In genomic region chr15:74225927-74226285, GRCm38 (mm10) we compare ENCODE assay signal across 16 mouse cellular contexts.
"Had no signal": no experiment of that assay in that cellular context is flagged by ENCODE, and none has a peak within 500 bp of the region (broad histone marks: within the 10 kb centered on the region; RNA-seq: fewer than 3 reads in every experiment).

No protein-coding gene starts in this region.

- H3K9ac ChIP-seq: lung, embryonic 14.5 days; midbrain, embryonic 12.5 days; midbrain, embryonic 15.5 days; neural tube, embryonic 13.5 days; neural tube, embryonic 15.5 days had no signal

- H3K27ac ChIP-seq: midbrain, embryonic 12.5 days; midbrain, embryonic 15.5 days; neural tube, embryonic 13.5 days; neural tube, embryonic 15.5 days had no signal

- H3K27me3 ChIP-seq: midbrain, embryonic 15.5 days had no signal

- H3K4me2 ChIP-seq: lung, embryonic 14.5 days; midbrain, embryonic 12.5 days; midbrain, embryonic 15.5 days; neural tube, embryonic 13.5 days; neural tube, embryonic 15.5 days had no signal

- H3K36me3 ChIP-seq: midbrain, embryonic 12.5 days; midbrain, embryonic 15.5 days; neural tube, embryonic 13.5 days; neural tube, embryonic 15.5 days had no signal

- DNase-seq: lung, adult 18-20 months; lung, embryonic 14.5 days; lung, postnatal 10 days; lung, postnatal 4 days; right cerebral cortex, adult 18-20 months; right cerebral cortex, postnatal 25 days; right cerebral cortex, postnatal 4 days; spleen, adult 18-20 months; thymus, adult 18-20 months; thymus, postnatal 14 days; thymus, postnatal 36 days had no signal

- H3K4me3 ChIP-seq: midbrain, embryonic 12.5 days; midbrain, embryonic 15.5 days; myocyte; neural tube, embryonic 13.5 days; neural tube, embryonic 15.5 days had no signal

- H3K9me3 ChIP-seq: midbrain, embryonic 12.5 days; midbrain, embryonic 15.5 days; neural tube, embryonic 13.5 days; neural tube, embryonic 15.5 days had no signal
